Mouse (Mus musculus) adrenal gland, adult 18-20 months (tissue): ENCODE results near the gene Alox12. TPM values are rescaled to one million over a fixed set of nuclear protein-coding genes. Genes with fewer than 3 reads are reported as not detected.

Experiments used
- DNase-seq, 2 experiments: peaks; one replicate each; pipeline ENCODE4 v3.0.0; 2021 to 2022; ENCODE audit warnings: low spot score in 2 of 2
- total RNA-seq, 2 experiments: library from RNA; stranded (reverse); gene quantifications; 1 replicate in 1 of 2; 2 replicates in 1 of 2; pipeline ENCODE4 v1.2.3; 2021

The Alox12 gene
- total RNA-seq, 2 experiments from 2014 or later, result 0.96 to 1.1 TPM

DNA sequence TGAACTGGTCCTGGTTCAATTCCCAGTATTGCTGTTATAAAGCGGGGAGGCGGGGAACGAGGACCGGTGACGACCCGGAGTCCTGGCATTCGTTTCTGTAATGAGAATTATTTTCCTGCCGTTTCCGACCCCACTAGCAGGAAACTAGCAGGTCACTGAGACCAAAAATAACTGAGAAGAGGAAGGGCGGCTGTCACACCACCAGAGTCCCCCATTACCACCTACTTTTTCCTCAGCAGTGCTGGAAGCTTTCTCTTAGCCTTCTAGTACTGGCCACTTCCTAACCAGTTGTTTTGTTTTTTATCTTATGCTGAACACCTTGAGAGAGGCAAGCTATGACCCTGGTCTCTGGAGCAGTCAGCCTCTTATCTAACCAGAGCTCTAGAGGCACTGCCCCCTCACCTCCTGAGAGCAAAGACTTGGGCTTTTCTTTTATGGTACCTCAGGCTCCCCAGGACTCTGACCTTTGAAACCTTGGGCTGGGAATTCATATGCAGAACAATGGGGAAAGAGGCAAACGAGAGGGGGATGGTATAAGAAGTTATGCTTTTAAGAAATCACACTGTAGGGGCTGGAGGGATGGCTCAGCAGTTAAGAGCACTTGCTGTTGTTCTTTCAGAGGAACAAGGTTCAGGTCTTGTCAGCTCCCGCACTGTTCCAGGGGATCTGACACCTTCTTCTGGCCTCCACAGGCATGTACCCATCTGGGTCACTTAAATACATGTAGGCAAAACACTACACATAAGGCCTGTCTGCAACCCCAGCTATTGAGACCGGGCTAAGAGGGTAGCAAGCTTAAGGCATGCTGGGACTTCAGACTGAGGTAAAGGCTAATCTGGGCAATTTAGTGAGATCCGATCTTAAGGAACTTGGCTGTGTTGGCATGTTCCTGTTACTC lies 33.3 kb downstream of the Alox12 start:
- no peak for DNase-seq

DNA sequence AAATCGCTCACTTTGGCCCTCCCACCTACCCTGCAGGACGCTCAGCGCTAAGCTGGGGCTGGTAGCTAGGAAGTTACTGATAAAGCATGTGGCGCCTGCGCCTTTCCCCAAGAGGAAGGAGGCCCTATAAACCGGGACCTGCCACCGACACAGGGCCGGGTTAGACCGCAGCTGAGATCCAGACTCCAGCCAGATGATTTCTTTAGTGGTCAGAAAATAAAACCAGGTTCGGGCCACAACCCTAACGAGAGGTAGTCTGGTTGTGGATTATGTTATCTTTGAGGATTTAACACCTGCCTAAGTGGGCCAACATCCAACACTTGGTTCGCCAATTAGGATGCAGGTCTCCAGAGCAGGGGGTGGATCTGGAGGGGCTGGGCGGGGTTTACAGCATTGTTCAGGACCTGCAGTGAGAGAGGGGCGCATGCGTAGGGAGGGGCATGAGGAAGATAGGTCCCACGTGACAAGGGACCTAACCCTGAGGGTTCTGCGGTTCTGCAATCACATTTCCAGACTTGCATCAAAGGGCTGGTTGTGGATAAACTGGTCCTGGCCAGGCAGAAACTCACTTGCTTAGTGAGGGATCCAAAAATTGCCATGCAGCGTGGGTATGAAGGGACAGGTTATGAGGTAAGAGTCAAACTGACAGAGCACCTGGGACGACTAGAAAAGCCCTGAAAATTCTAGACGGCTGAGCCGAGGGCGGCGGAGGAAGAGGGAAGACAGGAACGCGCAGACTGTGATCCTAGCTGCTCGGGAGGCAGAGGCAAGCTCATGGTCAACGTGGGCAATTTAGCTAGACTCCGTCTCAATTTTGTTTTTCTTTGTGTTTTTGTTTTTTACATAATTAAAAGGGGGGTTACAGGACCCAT lies 34.2 kb downstream of the Alox12 start, which contains the start of gene Slc16a13:
Gene Slc16a13, minus strand, starts transcription at position 334 of the 872 bp plus-strand sequence.
- DNase-seq, result peak; percentile 83

- DNase-seq, result peak in 1 of 2 experiments; percentile 43
Measured at GRCm38 (mm10) chr11:70220323-70220722, 34.8 kb downstream of the Alox12 start.

- no peak for DNase-seq
Measured at GRCm38 (mm10) chr11:70219873-70220272, 35.3 kb downstream of the Alox12 start.

DNA sequence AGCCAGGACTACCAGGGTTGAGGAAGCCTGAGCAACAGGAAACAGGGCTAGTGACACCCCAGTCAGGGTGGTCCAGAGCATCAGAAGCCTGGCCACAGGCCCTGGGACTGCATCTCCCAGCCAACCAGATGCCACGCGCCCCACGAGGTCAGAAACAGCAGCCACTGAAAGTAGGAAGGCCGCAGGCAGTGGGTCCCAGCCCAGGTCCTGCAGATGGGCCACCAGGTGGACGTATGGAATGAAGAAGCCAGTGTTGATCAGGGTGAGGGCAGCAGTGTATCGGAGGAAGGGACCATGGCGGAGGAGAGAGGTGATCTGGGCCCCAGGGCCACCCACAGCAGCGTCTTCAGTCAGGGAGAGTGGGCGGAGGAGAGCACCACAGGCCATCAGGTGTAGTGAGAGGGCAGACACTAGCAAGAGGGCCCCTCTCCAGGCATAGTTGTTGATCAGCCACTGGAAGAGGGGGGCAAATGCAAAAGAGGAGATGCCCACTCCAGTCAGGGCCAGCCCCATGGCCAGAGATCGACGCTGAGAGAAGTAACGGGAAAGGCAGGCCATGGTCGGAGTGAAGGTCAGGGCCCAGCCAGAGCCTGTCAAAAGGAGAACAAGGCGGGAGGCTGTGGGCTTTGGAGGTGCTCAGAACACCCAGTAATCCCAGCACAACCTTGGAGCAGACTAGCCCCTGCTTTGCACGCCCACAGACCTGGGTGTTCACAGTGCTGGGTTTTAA lies 36.2 kb downstream of the Alox12 start:
- no peak for DNase-seq

GRCm38 (mm10) chr11:70218039-70218438 lies 37.1 kb downstream of the Alox12 start:
- no peak for DNase-seq

GRCm38 (mm10) chr11:70216103-70216502 lies 39.0 kb downstream of the Alox12 start:
- DNase-seq, result no peak

DNA sequence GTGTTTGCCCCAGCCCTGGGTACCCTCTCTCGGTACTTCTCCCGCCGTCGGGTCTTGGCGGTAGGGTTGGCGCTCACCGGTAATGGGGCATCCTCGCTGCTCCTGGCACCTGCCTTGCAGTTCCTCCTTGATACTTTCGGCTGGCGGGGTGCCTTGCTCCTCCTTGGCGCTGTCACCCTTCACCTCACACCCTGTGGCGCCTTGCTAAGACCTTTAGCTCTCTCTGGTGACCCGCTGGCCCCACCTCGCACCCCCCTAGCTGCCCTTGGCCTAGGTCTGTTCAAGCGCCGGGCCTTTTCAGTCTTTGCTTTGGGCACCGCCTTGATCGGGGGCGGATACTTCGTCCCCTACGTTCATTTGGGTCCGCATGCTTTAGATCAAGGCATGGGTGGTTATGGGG lies 39.9 kb downstream of the Alox12 start:
- no peak for DNase-seq

DNA sequence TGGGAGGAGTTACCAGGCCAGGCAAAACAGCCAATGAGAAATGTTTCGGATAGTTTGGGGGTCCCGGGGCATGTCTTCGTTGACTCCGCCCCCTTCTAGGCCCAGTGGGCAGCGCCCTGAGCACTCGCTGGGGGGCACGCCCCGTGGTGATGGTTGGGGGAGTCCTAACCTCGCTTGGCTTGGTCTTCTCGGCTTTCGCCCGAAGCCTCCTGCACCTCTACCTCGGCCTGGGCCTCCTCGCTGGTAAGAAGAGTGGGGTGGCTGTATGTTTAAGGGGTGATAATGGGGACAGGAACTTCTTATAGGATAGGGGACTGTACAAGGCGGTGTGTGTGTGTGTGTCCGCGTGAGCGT lies 40.3 kb downstream of the Alox12 start:
- no peak for DNase-seq

DNA sequence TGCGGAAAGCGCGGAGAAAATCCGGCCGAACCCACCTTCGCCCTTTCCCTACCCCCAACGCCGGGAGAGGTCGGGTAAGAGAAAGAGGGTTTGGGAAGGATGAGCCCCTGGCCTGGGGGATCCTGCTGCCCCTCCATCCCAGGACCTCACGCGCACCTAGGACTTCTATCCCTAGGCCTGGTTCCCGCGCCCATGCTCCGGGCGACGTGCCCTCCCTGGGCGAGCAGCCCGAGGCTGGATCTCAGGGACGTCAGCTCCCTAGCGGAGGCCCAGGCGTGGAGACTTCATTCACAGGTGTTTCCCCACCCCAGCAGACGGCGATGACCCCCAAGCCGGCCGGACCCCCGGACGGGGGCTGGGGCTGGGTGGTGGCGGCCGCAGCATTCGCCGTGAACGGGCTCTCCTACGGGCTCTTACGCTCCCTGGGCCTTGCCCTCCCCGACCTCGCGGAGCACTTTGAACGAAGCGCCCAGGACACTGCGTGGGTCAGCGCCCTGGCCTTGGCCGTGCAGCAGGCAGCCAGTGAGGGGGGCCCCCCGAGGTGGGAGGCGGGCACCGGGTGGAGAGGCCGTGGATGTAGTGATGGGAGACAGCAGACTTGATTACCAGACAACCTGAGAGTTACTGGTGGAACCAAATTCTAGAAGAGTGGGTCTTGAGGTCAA lies 40.8 kb downstream of the Alox12 start:
- no peak for DNase-seq

DNA sequence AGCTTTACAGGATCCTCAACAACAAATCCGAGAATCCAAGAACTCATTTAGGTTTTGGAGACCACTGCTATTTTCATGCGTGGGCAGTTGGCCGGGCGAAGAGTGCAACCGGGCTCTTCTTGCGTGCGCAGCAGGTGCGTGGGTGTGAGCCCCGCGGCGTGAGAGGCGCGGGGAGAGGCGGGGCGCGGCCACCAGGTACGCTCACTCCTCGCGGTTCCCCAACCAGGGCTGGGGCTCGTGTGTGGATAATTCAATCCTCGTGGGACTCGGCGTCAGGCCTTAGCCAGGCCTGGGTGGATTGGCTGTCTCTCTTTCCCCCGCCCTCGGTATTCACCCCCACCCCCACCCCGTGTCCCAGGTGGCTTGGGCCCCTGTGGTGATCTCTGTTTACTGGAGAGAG lies 41.4 kb downstream of the Alox12 start:
- no peak for DNase-seq

DNA sequence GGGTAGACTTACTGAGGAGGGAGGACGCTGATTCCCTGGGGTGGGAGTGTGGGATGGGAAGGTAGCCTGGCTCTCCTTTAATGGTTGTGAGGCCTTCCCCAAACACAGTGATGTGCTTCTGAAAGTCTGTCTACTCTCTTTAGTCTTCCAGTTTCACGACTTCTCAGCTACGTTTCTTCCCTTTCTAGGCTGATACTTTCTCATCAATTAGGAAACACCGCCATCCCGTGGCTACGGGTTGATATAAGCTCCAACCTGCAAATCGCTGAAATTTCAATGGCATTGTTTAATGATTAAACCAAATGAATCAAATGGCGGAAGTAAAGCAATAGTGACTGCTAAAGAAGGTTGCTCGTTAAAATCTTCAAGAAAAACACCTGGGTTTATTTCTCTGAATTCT lies 42.3 kb downstream of the Alox12 start:
- peak; percentile 56 to 70 for DNase-seq

GRCm38 (mm10) chr11:70212423-70212822 lies 42.7 kb downstream of the Alox12 start, which contains the start of gene Slc16a11:
Gene Slc16a11, plus strand, starts transcription at chr11:70212752.
- no peak for DNase-seq

GRCm38 (mm10) chr11:70211972-70212371 lies 43.2 kb downstream of the Alox12 start:
- DNase-seq, result no peak

DNA sequence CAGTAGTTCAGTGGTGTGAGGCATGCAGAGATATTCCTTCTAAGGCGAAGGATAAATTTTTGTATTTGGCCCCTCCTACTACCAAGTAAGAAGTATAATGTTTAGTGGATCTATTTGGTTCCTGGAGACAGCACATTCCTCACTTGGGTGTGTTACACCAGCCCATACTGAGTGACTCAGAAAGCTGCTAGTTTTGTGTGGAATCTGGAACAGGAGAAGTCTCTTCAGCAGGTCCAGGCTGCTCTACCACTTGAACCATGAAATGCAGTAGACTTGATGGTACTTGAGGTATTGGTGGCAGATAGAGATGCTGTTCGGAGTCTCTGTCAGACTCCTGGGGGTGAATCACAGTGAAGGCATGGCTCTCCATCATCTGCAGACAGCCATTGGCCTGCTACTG lies 44.5 kb downstream of the Alox12 start:
- no peak for DNase-seq

GRCm38 (mm10) chr11:70208778-70209388 lies 46.3 kb downstream of the Alox12 start:
- no peak for DNase-seq

GRCm38 (mm10) chr11:70207283-70207682 lies 47.9 kb downstream of the Alox12 start:
- DNase-seq, result no peak

- DNase-seq, result no peak
Measured at GRCm38 (mm10) chr11:70206801-70207200, 48.4 kb downstream of the Alox12 start.

GRCm38 (mm10) chr11:70201691-70202090 lies 53.5 kb downstream of the Alox12 start:
- DNase-seq, result peak; percentile 84 to 89

DNA sequence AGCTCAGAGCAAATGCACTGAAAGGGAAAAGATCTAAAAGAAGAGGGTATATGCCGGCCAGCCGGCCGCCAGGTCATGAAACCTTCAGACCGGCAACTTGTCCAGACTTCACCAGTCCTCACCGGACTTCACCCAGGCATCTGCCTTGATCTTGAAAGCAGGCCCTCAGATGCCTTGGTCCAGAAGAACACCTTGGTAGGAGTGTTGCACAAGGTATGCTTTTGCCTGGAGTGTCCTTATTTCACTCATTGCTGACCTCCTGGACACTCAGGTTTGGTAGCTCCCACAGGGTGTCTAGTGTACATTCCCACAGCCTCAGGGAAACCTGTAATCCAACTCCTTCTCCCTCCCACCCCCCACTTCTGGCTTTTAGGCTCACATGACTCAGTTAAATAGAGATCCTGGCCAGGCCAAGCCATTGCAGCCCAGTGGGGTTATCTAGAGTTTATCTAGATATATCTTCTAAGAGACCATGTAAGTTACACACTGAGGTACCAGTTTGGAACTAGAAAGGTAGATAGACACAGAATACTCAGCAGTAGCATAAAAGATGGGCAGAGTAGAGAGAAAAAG lies 55.0 kb downstream of the Alox12 start:
- no peak for DNase-seq
